Mouse (Mus musculus): Measurements from ENCODE around the gene Irak2. TPM values are rescaled to one million over a fixed set of nuclear protein-coding genes. Genes with fewer than 3 reads are reported as not detected.

Irak2 gene
- polyA plus RNA-seq (2012; rRNA removed), result 38.1 and 41.1 TPM in 2 replicates

GRCm38 (mm10) chr6:113638302-113639040, at the start of gene Irak2:
Gene Irak2, plus strand, starts transcription at chr6:113638467.

DNA sequence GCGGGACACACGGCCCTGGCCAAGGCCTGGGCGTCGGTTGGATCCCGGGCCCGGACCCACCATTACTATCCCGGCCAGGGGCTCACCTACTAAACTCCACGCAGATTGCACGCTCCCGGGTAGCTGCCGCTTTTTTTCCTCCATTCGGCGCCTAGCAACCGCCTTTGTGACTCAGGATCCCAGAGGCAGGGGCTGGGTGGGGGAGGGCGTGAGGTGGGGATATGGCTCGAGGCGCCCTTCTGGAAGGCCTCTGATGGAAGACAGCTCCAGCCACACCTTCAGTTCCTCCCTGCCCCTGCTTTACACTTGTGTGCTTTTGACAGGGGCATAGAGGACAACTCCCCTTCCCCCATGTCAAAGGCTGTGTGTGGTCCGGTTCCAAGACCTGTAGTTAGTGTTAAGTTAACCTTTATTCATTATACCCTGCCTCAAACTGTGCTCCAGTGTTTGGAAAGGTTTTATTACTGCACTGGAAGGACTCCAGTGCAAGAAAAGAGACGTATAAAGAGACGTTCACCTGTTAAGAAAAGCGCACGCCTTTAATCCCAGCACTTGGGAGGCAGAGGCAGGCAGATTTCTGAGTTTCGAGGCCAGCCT, 37.6 kb upstream of the Irak2 start, which contains the start of gene Fancd2os:
TSS of gene Fancd2os (minus strand) at position 173 of the 597 bp plus-strand sequence.

DNA sequence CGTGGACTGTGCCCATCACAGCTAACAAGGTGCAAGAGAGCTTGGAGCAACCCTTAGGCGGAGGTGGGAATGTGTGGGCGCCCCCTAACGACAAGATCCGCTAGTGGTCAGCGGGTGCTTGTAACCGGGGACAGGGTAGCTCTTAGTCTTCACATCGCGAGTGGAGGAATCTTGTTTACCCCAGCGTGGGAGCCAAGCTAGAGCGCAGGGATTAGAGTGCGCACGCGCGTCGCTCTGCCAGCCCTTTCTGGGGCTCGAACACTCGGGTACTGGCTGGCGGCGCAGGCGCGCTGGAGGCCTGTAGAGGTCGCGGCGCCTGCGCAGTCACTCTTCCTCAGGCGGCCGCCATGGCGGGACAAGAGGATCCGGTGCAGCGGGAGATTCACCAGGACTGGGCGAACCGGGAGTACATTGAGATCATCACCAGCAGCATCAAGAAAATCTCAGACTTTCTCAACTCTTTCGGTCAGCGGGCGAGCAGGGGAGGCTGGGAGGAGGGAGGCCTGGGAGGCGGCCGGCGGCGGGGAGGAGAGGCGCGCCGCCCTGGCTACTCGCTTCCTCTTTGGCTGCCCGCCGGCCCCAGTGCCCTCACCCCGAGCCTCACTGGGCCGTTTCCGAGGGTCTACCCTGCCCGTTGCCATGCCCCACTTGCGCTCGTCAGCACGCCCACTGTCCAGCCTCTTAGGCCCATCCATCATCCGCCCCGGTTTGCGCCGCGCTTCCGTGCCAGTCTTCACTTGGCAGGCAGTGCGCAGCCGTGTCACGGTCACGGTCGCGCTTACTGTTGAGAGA, 33.6 kb upstream of the Irak2 start, which contains the start of gene Brk1:
TSS of gene Brk1 (plus strand) at position 341 of the 792 bp plus-strand sequence.

DNA sequence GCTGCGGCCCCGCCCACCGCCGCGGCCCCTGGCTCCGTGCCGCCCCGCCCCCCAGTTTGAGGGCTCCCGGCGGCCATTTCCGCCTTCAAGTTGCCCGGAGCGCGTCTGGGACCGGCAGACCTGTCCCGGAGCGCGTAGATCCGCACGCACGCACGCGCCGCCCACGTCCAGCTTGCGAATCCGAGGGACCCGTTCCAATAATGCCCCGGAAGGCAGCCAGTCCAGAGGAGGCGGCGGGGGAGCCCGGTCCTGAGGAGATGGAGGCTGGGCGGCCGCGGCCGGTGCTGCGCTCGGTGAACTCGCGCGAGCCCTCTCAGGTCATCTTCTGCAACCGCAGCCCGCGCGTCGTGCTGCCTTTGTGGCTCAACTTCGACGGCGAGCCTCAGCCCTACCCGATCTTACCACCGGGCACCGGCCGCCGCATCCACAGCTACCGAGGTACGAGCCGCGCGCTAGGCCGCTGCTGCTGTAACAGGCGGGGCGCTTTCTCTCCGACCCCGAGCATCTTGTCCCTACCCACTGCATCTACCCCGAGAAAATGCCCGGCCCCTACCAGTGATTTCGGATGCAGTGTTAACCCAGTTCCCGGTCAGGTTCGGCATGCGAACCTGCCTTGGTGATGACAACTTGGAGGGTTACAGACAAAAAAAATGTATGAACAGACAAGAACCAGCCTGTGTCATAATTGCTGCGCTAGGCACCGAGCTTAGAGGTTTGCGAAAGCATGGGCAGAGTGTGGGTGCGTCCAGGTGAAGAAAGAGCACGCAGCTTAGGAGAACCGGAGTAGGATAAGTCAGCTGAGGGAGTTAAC, 14.1 kb upstream of the Irak2 start, which contains the start of gene Vhl:
TSS of gene Vhl (plus strand) at position 19 of the 811 bp plus-strand sequence.

DNA sequence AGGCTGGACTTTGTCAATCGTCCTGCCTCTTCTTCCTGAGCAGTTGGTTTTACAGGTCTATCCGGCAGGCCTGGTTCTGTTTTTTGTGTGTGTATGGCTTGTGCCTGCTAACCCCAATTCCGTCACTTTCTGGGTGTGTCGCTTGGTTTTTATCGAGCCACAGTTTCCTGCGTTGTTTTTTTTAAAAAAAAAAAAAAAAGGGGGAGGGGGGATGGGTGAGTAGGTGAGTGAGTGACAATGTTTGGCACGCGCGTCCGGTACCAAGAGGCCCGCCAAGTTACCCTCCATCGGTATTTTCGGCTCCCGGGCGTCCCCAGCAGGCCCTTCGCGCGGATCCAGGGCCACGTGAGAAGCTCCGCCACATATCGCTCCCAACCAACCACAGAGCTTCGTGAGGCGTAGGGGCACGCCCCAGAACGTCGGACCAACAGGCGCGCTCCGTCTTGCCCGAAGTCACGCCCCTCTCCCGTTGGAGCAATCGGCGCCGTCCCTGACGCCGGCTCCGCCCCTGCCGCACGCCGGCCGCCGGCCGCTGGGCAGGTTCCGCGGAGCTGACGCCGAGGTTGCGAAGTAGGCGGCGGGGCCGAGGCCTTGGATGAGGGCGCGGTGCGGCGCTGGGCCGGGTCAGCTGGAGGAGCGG, 58.4 kb downstream of the Irak2 start, which contains the start of gene Tatdn2:
TSS of gene Tatdn2 (plus strand) at position 469 of the 640 bp plus-strand sequence.

DNA sequence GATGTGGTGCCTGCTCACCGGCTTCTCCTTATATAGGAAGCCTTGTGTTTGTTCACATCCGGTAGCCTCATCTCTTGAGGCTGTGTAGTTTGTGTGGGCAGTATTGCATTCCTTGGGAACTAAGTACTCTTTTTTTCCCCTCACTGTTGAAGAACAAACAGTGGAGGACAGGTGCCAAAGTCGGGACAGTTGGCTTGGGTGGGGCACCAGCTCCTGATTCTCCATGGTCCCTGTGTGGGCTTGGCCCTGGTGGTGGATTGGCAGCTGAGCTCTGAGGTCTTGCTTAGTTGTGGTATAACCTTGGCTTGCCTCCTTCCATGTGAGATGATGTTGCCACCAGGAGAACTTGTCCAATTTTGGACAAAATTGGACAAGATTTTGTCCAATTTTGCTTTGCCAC, 81.6 kb downstream of the Irak2 start, which contains the start of gene Ghrl:
TSS of gene Ghrl (minus strand) at position 3 of the 400 bp plus-strand sequence.

GRCm38 (mm10) chr6:113740236-113741217, 102.3 kb downstream of the Irak2 start, which contains the start of gene Sec13:
Gene Sec13, minus strand, starts transcription at chr6:113740743.

Other genes with a start within 250 kb of the Irak2 start
- gene Ttll3, start 249.2 kb upstream of the Irak2 start, polyA plus RNA-seq (2012; rRNA removed), result 26.9 and 30.3 TPM in 2 replicates
- gene Rpusd3, start 219.1 kb upstream of the Irak2 start, polyA plus RNA-seq (2012; rRNA removed), result 53.1 and 70.5 TPM in 2 replicates
- 176 and 184 TPM in 2 replicates for gene Cidec, start 202.7 kb upstream of the Irak2 start, polyA plus RNA-seq (2012; rRNA removed)
- 92.3 and 96.5 TPM in 2 replicates for gene Jagn1, start 195.9 kb upstream of the Irak2 start, polyA plus RNA-seq (2012; rRNA removed)
- 50.7 and 65.4 TPM in 2 replicates for gene Il17re, start 180.0 kb upstream of the Irak2 start, polyA plus RNA-seq (2012; rRNA removed)
- 94.6 and 103 TPM in 2 replicates for gene Il17rc, start 167.0 kb upstream of the Irak2 start, polyA plus RNA-seq (2012; rRNA removed)
- 16.6 and 17.3 TPM in 2 replicates for gene Creld1, start 155.2 kb upstream of the Irak2 start, polyA plus RNA-seq (2012; rRNA removed)
- 0.09 and 0.10 TPM in 2 replicates for gene Prrt3, start 136.5 kb upstream of the Irak2 start, polyA plus RNA-seq (2012; rRNA removed)
- gene Emc3, start 106.8 kb upstream of the Irak2 start, polyA plus RNA-seq (2012; rRNA removed), result 33.1 and 42.4 TPM in 2 replicates
- 2.3 and 5.9 TPM in 2 replicates for gene Fancd2, start 106.8 kb upstream of the Irak2 start, polyA plus RNA-seq (2012; rRNA removed)
- gene Fancd2os, start 37.8 kb upstream of the Irak2 start, polyA plus RNA-seq (2012; rRNA removed), result not detected in 2 replicates
- gene Brk1, start 33.7 kb upstream of the Irak2 start, polyA plus RNA-seq (2012; rRNA removed), result 90.4 and 111 TPM in 2 replicates
- gene Vhl, start 14.5 kb upstream of the Irak2 start, polyA plus RNA-seq (2012; rRNA removed), result 21.1 and 30.3 TPM in 2 replicates
- 22.0 and 26.6 TPM in 2 replicates for gene Tatdn2, start 58.6 kb downstream of the Irak2 start, polyA plus RNA-seq (2012; rRNA removed)
- gene Ghrl, start 81.4 kb downstream of the Irak2 start, polyA plus RNA-seq (2012; rRNA removed), result 0.43 TPM in 1 of 2 replicates, not detected in the other
- 182 and 221 TPM in 2 replicates for gene Sec13, start 102.3 kb downstream of the Irak2 start, polyA plus RNA-seq (2012; rRNA removed)